Mouse (Mus musculus): ENCODE results near the gene Trappc3. TPM values are rescaled to one million over a fixed set of nuclear protein-coding genes. Genes with fewer than 3 reads are reported as not detected.

Gene Trappc3
- total and polyA plus RNA-seq, 3 experiments, result 71.0 to 72.0 TPM; not detected in 1

DNA sequence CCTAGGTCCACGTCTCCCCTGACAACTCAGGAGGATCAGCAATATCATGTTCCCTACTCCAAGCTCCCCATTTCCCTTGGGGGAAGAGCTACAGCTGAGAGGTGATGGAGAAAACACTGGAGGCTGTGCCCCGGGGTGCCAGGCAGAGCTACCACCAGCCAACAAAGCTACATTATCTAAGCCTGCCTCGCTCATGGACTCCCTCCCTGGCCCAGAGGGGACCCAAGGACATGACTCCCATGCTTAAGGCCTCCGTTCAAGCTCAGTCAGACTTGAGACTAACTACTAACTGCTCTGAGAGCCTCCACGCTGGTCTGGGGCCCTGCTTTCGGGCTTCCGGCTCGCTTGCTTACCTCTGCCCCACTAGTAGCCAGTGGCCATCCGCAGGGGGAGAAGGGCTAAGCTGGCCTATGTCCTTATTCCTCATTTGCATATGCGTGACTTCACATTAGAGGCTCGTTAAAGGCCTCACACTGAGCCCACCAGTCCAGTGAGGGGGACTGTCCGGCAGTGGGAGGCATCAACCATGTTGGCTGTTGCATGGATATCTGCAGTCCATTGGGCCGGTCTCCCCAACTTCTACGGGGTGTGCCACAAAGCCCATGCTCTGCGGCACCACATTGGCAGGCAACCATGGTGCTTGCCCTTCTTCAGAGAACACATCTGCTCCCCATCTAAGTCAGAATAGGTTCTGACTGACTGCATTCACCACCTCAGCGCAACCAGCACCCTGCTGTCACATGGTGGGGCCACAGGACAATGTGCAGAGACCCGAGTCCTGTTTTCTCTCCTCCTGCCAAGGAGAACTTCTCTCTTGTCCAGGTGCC, 9.5 kb upstream of the Trappc3 start:
- H3K36me3 ChIP-seq (ENCODE audit: control insufficient read depth in 1 of 2, insufficient read depth in 2 of 2, low read length in 2 of 2), result peaks cover 0 to 4% of the 10 kb centered on the region in 2 experiments; a peak in 1 of 4 replicates
- TF ChIP-seq MAFK (IDR thresholded peaks at IDR 0.05; ENCODE audit: borderline replicate concordance, low read depth, low read length), result no peak
- TF ChIP-seq MYC (IDR thresholded peaks at IDR 0.05; ENCODE audit: low read depth, low read length), result no peak
- no peak for TF ChIP-seq HCFC1 (IDR thresholded peaks at IDR 0.05; ENCODE audit: low read depth, low read length)
- no peak for TF ChIP-seq POLR2A (IDR thresholded peaks at IDR 0.05; ENCODE audit: control insufficient read depth in 1 of 2, insufficient read depth in 1 of 2, low read depth in 1 of 2, low read length in 2 of 2, poor library complexity in 1 of 2)
- no peak for TF ChIP-seq BHLHE40 (IDR thresholded peaks at IDR 0.05; ENCODE audit: borderline replicate concordance, low read depth, low read length)
- no peak for TF ChIP-seq USF2 (IDR thresholded peaks at IDR 0.05; ENCODE audit: borderline replicate concordance in 1 of 2, insufficient read depth in 1 of 2, low read depth in 1 of 2, low read length in 2 of 2)
- TF ChIP-seq SIN3A (IDR thresholded peaks at IDR 0.05; ENCODE audit: low read length), result no peak
- TF ChIP-seq GABPA (IDR thresholded peaks at IDR 0.05; ENCODE audit: low read depth, low read length), result no peak
- no peak for TF ChIP-seq EP300 (IDR thresholded peaks at IDR 0.05; ENCODE audit: low read depth in 1 of 2, low read length in 2 of 2)
- TF ChIP-seq ZNF384 (IDR thresholded peaks at IDR 0.05; ENCODE audit: low read depth, low read length), result no peak
- no peak for TF ChIP-seq NRF1 (IDR thresholded peaks at IDR 0.05; ENCODE audit: insufficient read depth, low read depth, low read length, poor library complexity, severe bottlenecking)
- no peak for TF ChIP-seq TAL1 (IDR thresholded peaks at IDR 0.05; ENCODE audit: low read length)
- no peak for TF ChIP-seq MYB (IDR thresholded peaks at IDR 0.05; ENCODE audit: low read depth, low read length)
- TF ChIP-seq MAX (IDR thresholded peaks at IDR 0.05; ENCODE audit: low read length), result no peak
- TF ChIP-seq E2F4 (IDR thresholded peaks at IDR 0.05; ENCODE audit: borderline replicate concordance, low read depth, low read length), result no peak
- peaks cover 25% of the 10 kb centered on the region for H3K79me2 ChIP-seq (ENCODE audit: control insufficient read depth, insufficient read depth, low read length, poor library complexity)
- H3K4me1 ChIP-seq (ENCODE audit: control insufficient read depth in 1 of 2, insufficient read depth in 2 of 2, low read length in 2 of 2), result peaks cover 4 to 20% of the 10 kb centered on the region in 2 experiments
- H3K9me3 ChIP-seq (replicated peaks; ENCODE audit: insufficient read depth, low read length), result no peaks in the 10 kb centered on the region
- H3K9ac ChIP-seq (ENCODE audit: control insufficient read depth, low read depth, low read length, poor library complexity, severe bottlenecking), result no peak overlapping the region
- H3K4me3 ChIP-seq (ENCODE audit: control insufficient read depth in 1 of 2, insufficient read depth in 1 of 2, low read depth in 2 of 2, low read length in 2 of 2), result no peak overlapping the region
- H3K27ac ChIP-seq (ENCODE audit: control insufficient read depth, low read depth, low read length), result no peak overlapping the region
- no peak for DNase-seq (ENCODE audit: low read depth, low spot score)
- no peaks in the 10 kb centered on the region for H3K27me3 ChIP-seq (ENCODE audit: control insufficient read depth in 1 of 2, insufficient read depth in 2 of 2, low read length in 2 of 2)

DNA sequence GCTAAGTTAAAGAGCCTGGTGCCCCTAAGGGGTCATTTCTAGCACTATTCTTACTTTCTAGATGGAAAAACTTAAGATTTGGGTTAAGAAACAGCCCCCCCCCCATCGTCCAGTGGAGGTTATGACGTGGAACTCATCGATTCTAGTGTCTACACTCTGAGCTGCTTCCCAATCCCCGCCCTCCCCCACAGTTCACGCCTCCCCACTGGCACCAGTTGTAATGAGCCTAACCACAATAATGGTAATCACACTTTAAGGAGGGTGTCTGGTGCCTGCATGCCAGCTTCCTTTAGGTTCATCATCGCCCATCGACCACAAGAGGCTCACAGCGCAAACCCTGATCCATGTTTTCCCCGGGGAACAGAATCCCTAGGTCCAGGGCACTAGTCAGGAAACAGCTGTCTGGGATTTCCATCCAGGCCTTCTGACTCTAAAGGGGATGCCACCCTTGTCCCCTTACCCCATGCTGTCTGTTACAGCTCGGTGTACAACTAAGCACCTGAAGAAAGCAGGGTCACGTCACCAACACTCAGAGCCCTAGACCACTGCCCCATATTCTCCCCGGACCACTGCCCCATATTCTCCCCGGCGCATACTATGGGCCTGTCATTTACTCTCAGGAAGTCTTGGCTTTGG, 8.4 kb upstream of the Trappc3 start:
- peaks cover 4 to 20% of the 10 kb centered on the region in 2 experiments for H3K4me1 ChIP-seq (ENCODE audit: control insufficient read depth in 1 of 2, insufficient read depth in 2 of 2, low read length in 2 of 2)
- no peaks in the 10 kb centered on the region for H3K27me3 ChIP-seq (ENCODE audit: control insufficient read depth in 1 of 2, insufficient read depth in 2 of 2, low read length in 2 of 2)
- no peak for DNase-seq (ENCODE audit: low read depth, low spot score)
- H3K36me3 ChIP-seq (ENCODE audit: control insufficient read depth in 1 of 2, insufficient read depth in 2 of 2, low read length in 2 of 2), result peaks cover 0 to 4% of the 10 kb centered on the region in 2 experiments; a peak in 1 of 4 replicates
- no peaks in the 10 kb centered on the region for H3K9me3 ChIP-seq (replicated peaks; ENCODE audit: insufficient read depth, low read length)
- no peak overlapping the region for H3K27ac ChIP-seq (ENCODE audit: control insufficient read depth, low read depth, low read length)
- H3K79me2 ChIP-seq (ENCODE audit: control insufficient read depth, insufficient read depth, low read length, poor library complexity), result peaks cover 25% of the 10 kb centered on the region
- H3K9ac ChIP-seq (ENCODE audit: control insufficient read depth, low read depth, low read length, poor library complexity, severe bottlenecking), result no peak overlapping the region
- no peak for TF ChIP-seq USF2 (IDR thresholded peaks at IDR 0.05; ENCODE audit: borderline replicate concordance in 1 of 2, insufficient read depth in 1 of 2, low read depth in 1 of 2, low read length in 2 of 2)
- TF ChIP-seq MAZ (IDR thresholded peaks at IDR 0.05; ENCODE audit: low read depth, low read length), result no peak
- no peak for TF ChIP-seq KAT2A (conservative IDR thresholded peaks at IDR 0.05; ENCODE audit: low read depth, low read length)
- TF ChIP-seq ZC3H11A (IDR thresholded peaks at IDR 0.05; ENCODE audit: low read depth, low read length), result no peak
- no peak for TF ChIP-seq NELFE (IDR thresholded peaks at IDR 0.05; ENCODE audit: low read depth, low read length)
- no peak overlapping the region for H3K4me3 ChIP-seq (ENCODE audit: control insufficient read depth in 1 of 2, insufficient read depth in 1 of 2, low read depth in 2 of 2, low read length in 2 of 2)
